Mouse (Mus musculus) brain, embryonic 14.5 days (tissue): Measurements from ENCODE around the gene Cym.

Source experiments
- CTCF ChIP-seq: fragments of 200-500 bp; IDR thresholded peaks from 2 replicates; pipeline ENCODE4 v1.5.1; 2012; ENCODE audit warnings: inconsistent platforms, mild to moderate bottlenecking, moderate library complexity, borderline replicate concordance; ENCODE audit not compliant: insufficient read depth, insufficient read length; ENCODE audit errors: extremely low read depth
- POLR2A ChIP-seq: fragments of 200-500 bp; IDR thresholded peaks from 2 replicates; pipeline ENCODE4 v1.6.1; 2012; ENCODE audit warnings: mild to moderate bottlenecking, inconsistent platforms, borderline replicate concordance; ENCODE audit not compliant: poor library complexity, insufficient read depth, insufficient read length, severe bottlenecking; ENCODE audit errors: extremely low read depth

DNA sequence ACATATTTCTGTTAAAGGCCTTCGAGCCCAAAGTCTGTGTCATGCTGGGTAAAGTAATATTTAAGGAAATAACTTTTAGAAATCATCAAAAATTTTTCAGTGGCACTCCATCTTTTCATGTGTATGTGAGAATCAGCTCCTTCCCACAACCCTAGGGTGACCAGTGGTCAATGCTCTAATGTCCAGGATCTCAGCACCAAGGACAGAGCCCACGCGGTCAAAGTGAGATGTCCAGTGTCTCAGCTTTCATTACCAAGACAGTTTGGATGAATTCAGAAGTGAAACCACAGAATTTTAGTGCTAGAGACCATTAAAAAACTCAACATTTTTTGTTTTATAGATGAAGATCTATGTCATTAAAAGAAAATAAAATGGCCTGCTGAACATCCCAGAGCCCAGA lies 49.6 kb downstream of the Cym start:
- no peak for TF ChIP-seq POLR2A
- no peak for TF ChIP-seq CTCF
